Mouse (Mus musculus) kidney, adult 2 months (tissue): ENCODE data around the gene Pitpnm3.

ENCODE experiments used
- CTCF ChIP-seq: fragments of 200-500 bp; conservative IDR thresholded peaks from 2 replicates; pipeline ENCODE4 v1.5.1; 2011; ENCODE audit warnings: low read depth, mild to moderate bottlenecking, control low read depth, low read length, moderate library complexity, mixed read lengths; ENCODE audit not compliant: insufficient read depth, insufficient read length
- POLR2A ChIP-seq: fragments of 200-500 bp; IDR thresholded peaks from one replicate; pipeline ENCODE4 v1.6.1; 2011; ENCODE audit warnings: low read depth, low read length, control low read depth

DNA sequence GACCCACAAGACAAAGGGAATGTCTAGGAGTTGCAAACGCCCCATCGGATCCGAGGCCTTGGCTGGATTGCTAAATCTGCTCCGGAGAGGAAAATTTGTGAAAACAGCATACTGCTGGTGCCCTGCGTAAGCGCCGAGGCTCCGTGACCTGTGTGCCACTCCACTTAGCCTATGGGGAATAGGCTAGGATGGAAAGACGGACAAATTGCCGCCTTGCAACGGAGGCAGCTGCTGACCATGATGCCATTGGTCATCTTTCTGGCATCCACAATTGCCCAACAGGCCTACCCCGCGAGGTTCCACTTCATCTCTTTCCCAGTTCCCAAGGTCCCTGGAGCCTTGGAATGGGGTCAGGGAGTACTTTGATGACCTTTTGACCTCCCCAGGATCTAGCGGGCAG, 92.9 kb downstream of the Pitpnm3 start:
- TF ChIP-seq CTCF, result no peak
- TF ChIP-seq POLR2A, result no peak
